Mouse (Mus musculus) spleen, adult 2 months (tissue): Measurements from ENCODE around the gene Nudt8.

Experiments
- CTCF ChIP-seq: fragments of 200-500 bp; IDR thresholded peaks from 2 replicates; pipeline ENCODE4 v1.5.1; 2011; ENCODE audit warnings: mild to moderate bottlenecking, inconsistent platforms; ENCODE audit not compliant: insufficient read depth, insufficient read length, insufficient replicate concordance; ENCODE audit errors: extremely low read depth
- POLR2A ChIP-seq: fragments of 200-500 bp; IDR thresholded peaks from 2 replicates; pipeline ENCODE4 v1.6.1; 2011; ENCODE audit warnings: low read depth, low read length, inconsistent platforms

- TF ChIP-seq CTCF (no peak), POLR2A (no peak)
These were observed 32.3 kb downstream of the Nudt8 start for GRCm38 (mm10) chr19:4032668-4033067.
